In genomic region chr2:59962579-59962978, GRCm38 (mm10) we compare ENCODE assay signal across 21 mouse cellular contexts.
A peak's percentile ranks its signal among the peaks of the same experiment; 100 is the strongest.
DNase-seq lines count a peak whose midpoint lies in the region; ATAC-seq and TF ChIP-seq lines count a peak whose summit lies in the region.
"Had no signal": no experiment of that assay in that cellular context is flagged by ENCODE, and none has a peak within 500 bp of the region (broad histone marks: within the 10 kb centered on the region; RNA-seq: fewer than 3 reads in every experiment).

No protein-coding gene starts in this region.

- no peak overlapping the region for H3K4me2 ChIP-seq in heart, embryonic 11.5 days
- H3K4me2 ChIP-seq in heart, embryonic 15.5 days: no peak overlapping the region
- H3K4me2 ChIP-seq in limb, embryonic 14.5 days (replicated peaks; ENCODE audit: low read depth, low read length, severe bottlenecking): no peak overlapping the region
- peak overlapping the region; percentile 21 for H3K4me2 ChIP-seq in myocyte (ENCODE audit: low read depth)
- H3K4me2 ChIP-seq: embryonic facial prominence, embryonic 13.5 days; forebrain, embryonic 13.5 days; hindbrain, embryonic 14.5 days; intestine, embryonic 15.5 days had no signal

- intact Hi-C loops in heart, postnatal 14 days (cut with DNase I): no loop called here

- H3K9me3 ChIP-seq in heart, embryonic 11.5 days (replicated peaks; ENCODE audit: control insufficient read depth, low read length): no peaks in the 10 kb centered on the region
- H3K9me3 ChIP-seq in heart, embryonic 15.5 days (replicated peaks): no peaks in the 10 kb centered on the region
- no peaks in the 10 kb centered on the region for H3K9me3 ChIP-seq in limb, embryonic 14.5 days (ENCODE audit: control insufficient read depth, low read length)
- H3K9me3 ChIP-seq: embryonic facial prominence, embryonic 13.5 days; forebrain, embryonic 13.5 days; hindbrain, embryonic 10.5 days; intestine, embryonic 15.5 days had no signal

- H3K9ac ChIP-seq in heart, embryonic 11.5 days (ENCODE audit: low read depth, low read length): no peak overlapping the region
- no peak overlapping the region for H3K9ac ChIP-seq in heart, embryonic 15.5 days
- H3K9ac ChIP-seq in limb, embryonic 14.5 days (ENCODE audit: low read depth, low read length, severe bottlenecking): no peak overlapping the region
- H3K9ac ChIP-seq: embryonic facial prominence, embryonic 13.5 days; forebrain, embryonic 13.5 days; forebrain, postnatal 0 days; hindbrain, embryonic 14.5 days; intestine, embryonic 15.5 days had no signal

- H3K27me3 ChIP-seq in heart, embryonic 11.5 days (ENCODE audit: control insufficient read depth, insufficient read depth, low read length): no peaks in the 10 kb centered on the region
- no peaks in the 10 kb centered on the region for H3K27me3 ChIP-seq in heart, embryonic 15.5 days
- H3K27me3 ChIP-seq in limb, embryonic 14.5 days (ENCODE audit: control insufficient read depth, insufficient read depth, low read length): no peaks in the 10 kb centered on the region
- no peaks in the 10 kb centered on the region for H3K27me3 ChIP-seq in myocyte (ENCODE audit: control insufficient read depth, insufficient read depth, insufficient read length)
- H3K27me3 ChIP-seq: CH12.LX; embryonic facial prominence, embryonic 13.5 days; forebrain, embryonic 13.5 days; intestine, embryonic 15.5 days; Patski had no signal

- H3K27ac ChIP-seq in heart, embryonic 11.5 days (ENCODE audit: low read depth, low read length): peak overlapping the region; percentile 65
- H3K27ac ChIP-seq in heart, embryonic 15.5 days: peak overlapping the region; percentile 28
- H3K27ac ChIP-seq in limb, embryonic 14.5 days (replicated peaks; ENCODE audit: low read depth, low read length): 0 out of 2 replicates have a peak overlapping the region, but pooled peaks have one; percentile 7
- H3K27ac ChIP-seq: embryonic facial prominence, embryonic 13.5 days; forebrain, embryonic 13.5 days; hindbrain, embryonic 10.5 days; hindbrain, embryonic 14.5 days; intestine, embryonic 15.5 days had no signal

- H3K4me3 ChIP-seq in heart, embryonic 11.5 days (ENCODE audit: low read depth, low read length): no peak overlapping the region
- no peak overlapping the region for H3K4me3 ChIP-seq in heart, embryonic 15.5 days
- no peak overlapping the region for H3K4me3 ChIP-seq in limb, embryonic 14.5 days (replicated peaks; ENCODE audit: low read length)
- H3K4me3 ChIP-seq in myocyte: no peak overlapping the region
- H3K4me3 ChIP-seq: embryonic facial prominence, embryonic 13.5 days; forebrain, embryonic 13.5 days; hindbrain, embryonic 10.5 days; intestine, embryonic 15.5 days had no signal

- H3K4me1 ChIP-seq in heart, embryonic 11.5 days (ENCODE audit: control insufficient read depth, insufficient read depth, low read length): peaks cover 13% of the 10 kb centered on the region
- peaks cover 24% of the 10 kb centered on the region for H3K4me1 ChIP-seq in heart, embryonic 15.5 days (replicated peaks)
- no peaks in the 10 kb centered on the region for H3K4me1 ChIP-seq in limb, embryonic 14.5 days (ENCODE audit: control insufficient read depth, insufficient read depth, low read length)
- H3K4me1 ChIP-seq: embryonic facial prominence, embryonic 13.5 days; hindbrain, embryonic 10.5 days; intestine, embryonic 15.5 days had no signal

- H3K79me2 ChIP-seq in myocyte (ENCODE audit: control insufficient read depth, insufficient read depth): no peaks in the 10 kb centered on the region

- ATAC-seq in heart, embryonic 11.5 days (replicated peaks; ENCODE audit: insufficient number of reproducible peaks, low FRiP score, low TSS enrichment): no peak
- ATAC-seq in heart, embryonic 15.5 days (replicated peaks; ENCODE audit: insufficient number of reproducible peaks, insufficient read depth, low FRiP score, low read depth): no peak
- peak; percentile 74 for ATAC-seq in limb, embryonic 14.5 days (ENCODE audit: low FRiP score, low read depth)
- ATAC-seq: activated CD4-positive, CD25-positive, alpha-beta regulatory T cell, adult 4 months; forebrain, embryonic 13.5 days; forebrain, postnatal 0 days; intestine, embryonic 15.5 days; Patski had no signal

- WGBS in heart, embryonic 11.5 days (ENCODE audit: insufficient replicate concordance): 39% methylated on average over 4 of the region's 4 CpGs
- WGBS in heart, embryonic 15.5 days: 34% methylated on average over 4 of the region's 4 CpGs
- WGBS in limb, embryonic 14.5 days: 78% methylated on average over 4 of the region's 4 CpGs

- no peak for TF ChIP-seq POLR2A in limb, embryonic 14.5 days (IDR thresholded peaks at IDR 0.05; ENCODE audit: borderline replicate concordance, extremely low read depth, insufficient read depth, insufficient read length)
- no peak for TF ChIP-seq POLR2A in myocyte (IDR thresholded peaks at IDR 0.05; ENCODE audit: insufficient read length, low read depth)

- no peak for DNase-seq in heart, postnatal 14 days
- DNase-seq in heart, adult 8-10 months (ENCODE audit: low spot score): no peak
- no peak for DNase-seq in limb, embryonic 14.5 days (ENCODE audit: low spot score)
- DNase-seq: adrenal gland, postnatal 14 days; cerebellum, adult 11-12 months; cerebellum, adult 9-10 months; cerebellum, postnatal 25 days; forebrain, postnatal 0 days; gastrocnemius, postnatal 14 days; kidney, adult 18-20 months had no signal

- peaks cover 11% of the 10 kb centered on the region; the same call in 1 of the 2 replicates for H3K36me3 ChIP-seq in heart, embryonic 11.5 days (ENCODE audit: control insufficient read depth, insufficient read depth, low read length)
- peaks cover 19% of the 10 kb centered on the region for H3K36me3 ChIP-seq in heart, embryonic 15.5 days
- peaks cover 24% of the 10 kb centered on the region for H3K36me3 ChIP-seq in limb, embryonic 14.5 days (ENCODE audit: control insufficient read depth, insufficient read depth, low read length)
- H3K36me3 ChIP-seq in myocyte (ENCODE audit: control insufficient read depth, insufficient read depth): no peaks in the 10 kb centered on the region

- no peak overlapping the region for H3ac ChIP-seq in myocyte (ENCODE audit: control insufficient read depth, insufficient read length)

TF ChIP-seq in myocyte, 11 proteins besides CTCF, POLR2A, EP300 and RAD21:
- no peak for TF ChIP-seq POLR2AphosphoS2 (IDR thresholded peaks at IDR 0.05; ENCODE audit: insufficient read length, low read depth)
- TF ChIP-seq E2F4 (IDR thresholded peaks at IDR 0.05; ENCODE audit: insufficient read depth): no peak
- no peak for TF ChIP-seq CEBPB (IDR thresholded peaks at IDR 0.05; ENCODE audit: insufficient read depth, poor library complexity, severe bottlenecking)
- TF ChIP-seq TCF3 (IDR thresholded peaks at IDR 0.05; ENCODE audit: insufficient read length, low read depth): no peak
- TF ChIP-seq MYOG (IDR thresholded peaks at IDR 0.05; ENCODE audit: control insufficient read depth in 1 of 3, insufficient read depth in 1 of 3, insufficient read length in 2 of 3, low read depth in 2 of 3): peak in 1 of 3 experiments; percentile 34
- TF ChIP-seq TCF12 (IDR thresholded peaks at IDR 0.05; ENCODE audit: insufficient read depth, poor library complexity, severe bottlenecking): no peak
- no peak for TF ChIP-seq SRF (IDR thresholded peaks at IDR 0.05; ENCODE audit: control insufficient read depth, insufficient read length, low read depth)
- TF ChIP-seq MAX (IDR thresholded peaks at IDR 0.05; ENCODE audit: low read depth): no peak
- TF ChIP-seq MYOD1 (IDR thresholded peaks at IDR 0.05; ENCODE audit: control insufficient read depth in 1 of 3, insufficient read length in 2 of 3, low read depth in 2 of 3): peak in 2 of 3 experiments; percentile 44 to 55

Comparison
In these comparisons a context has a peak if more than half of its experiments do, and no peak if none do; other contexts are left out.
1. H3K27ac ChIP-seq: peak in every context shown above with its lines; median percentile 65 in heart, embryonic 11.5 days; 28 in heart, embryonic 15.5 days; 7 in limb, embryonic 14.5 days.